Mouse (Mus musculus) thymus, adult 2 months (tissue): ENCODE data around the gene Hcn4. TPM values are rescaled to one million over a fixed set of nuclear protein-coding genes. Genes with fewer than 3 reads are reported as not detected.

Source experiments
- DNase-seq: peaks from one replicate; pipeline ENCODE4 v3.0.0; 2021
- H3K27ac ChIP-seq: fragments of 200-500 bp; 2 replicates; pipeline ENCODE4 v1.5.1; 2012; ENCODE audit warnings: low read length, control low read depth; ENCODE audit not compliant: control insufficient read depth, insufficient read depth
- H3K27me3 ChIP-seq: fragments of 200-500 bp; 2 replicates; pipeline ENCODE4 v1.6.1; 2012; ENCODE audit warnings: mild to moderate bottlenecking, low read length, moderate library complexity, mixed read lengths; ENCODE audit not compliant: control insufficient read depth, insufficient read depth
- H3K36me3 ChIP-seq: fragments of 200-500 bp; 2 replicates; pipeline ENCODE4 v1.6.1; 2012; ENCODE audit warnings: mild to moderate bottlenecking, low read length, moderate library complexity; ENCODE audit not compliant: control insufficient read depth, insufficient read depth
- H3K4me1 ChIP-seq: fragments of 200-500 bp; replicated peaks from 2 replicates; pipeline ENCODE4 v1.6.1; 2012; ENCODE audit warnings: low read length; ENCODE audit not compliant: control insufficient read depth, insufficient read depth
- H3K4me3 ChIP-seq: fragments of 200-500 bp; 2 replicates; pipeline ENCODE4 v1.5.1; 2012; ENCODE audit warnings: mild to moderate bottlenecking, low read length, control low read depth, moderate library complexity; ENCODE audit not compliant: control insufficient read depth, insufficient read depth
- CTCF ChIP-seq: fragments of 200-500 bp; IDR thresholded peaks from 2 replicates; pipeline ENCODE4 v1.5.1; 2012; ENCODE audit warnings: mild to moderate bottlenecking, control low read depth, low read length, moderate library complexity, borderline replicate concordance; ENCODE audit not compliant: control insufficient read depth, poor library complexity, insufficient read depth; ENCODE audit errors: extremely low read depth
- POLR2A ChIP-seq: fragments of 200-500 bp; IDR thresholded peaks from 2 replicates; pipeline ENCODE4 v1.6.1; 2012; ENCODE audit warnings: mild to moderate bottlenecking, low read length, control low read depth, moderate library complexity; ENCODE audit not compliant: control insufficient read depth, poor library complexity, insufficient read depth; ENCODE audit errors: extremely low read depth
- WGBS: fragments of 180-500 bp; shearing (Covaris S2); methylation state at CpG from one replicate; pipeline ENCODE4 v1.1.7; 2018; 5-methylcytosine and 5-hydroxymethylcytosine counted together
- polyA plus RNA-seq: library from polyadenylated mRNA; depleted of rRNA; stranded (reverse); fragments of >200 nt; gene quantifications from 2 replicates; pipeline ENCODE4 v1.2.3, GENCODE M21; 2012

Gene Hcn4
- polyA plus RNA-seq, 1 experiment: 1.3 TPM

GRCm38 (mm10) chr9:58844597-58844996 is 21.4 kb downstream of the Hcn4 start:
- no peaks in the 10 kb centered on the region for H3K36me3 ChIP-seq
- no peaks in the 10 kb centered on the region for H3K4me1 ChIP-seq
- no peak for DNase-seq
- 87% methylated on average over 3 of the region's 3 CpGs for WGBS
- H3K27me3 ChIP-seq: no peaks in the 10 kb centered on the region
- H3K4me3 ChIP-seq: no peak overlapping the region
- no peak overlapping the region for H3K27ac ChIP-seq
- TF ChIP-seq CTCF (no peak), POLR2A (no peak)

DNA sequence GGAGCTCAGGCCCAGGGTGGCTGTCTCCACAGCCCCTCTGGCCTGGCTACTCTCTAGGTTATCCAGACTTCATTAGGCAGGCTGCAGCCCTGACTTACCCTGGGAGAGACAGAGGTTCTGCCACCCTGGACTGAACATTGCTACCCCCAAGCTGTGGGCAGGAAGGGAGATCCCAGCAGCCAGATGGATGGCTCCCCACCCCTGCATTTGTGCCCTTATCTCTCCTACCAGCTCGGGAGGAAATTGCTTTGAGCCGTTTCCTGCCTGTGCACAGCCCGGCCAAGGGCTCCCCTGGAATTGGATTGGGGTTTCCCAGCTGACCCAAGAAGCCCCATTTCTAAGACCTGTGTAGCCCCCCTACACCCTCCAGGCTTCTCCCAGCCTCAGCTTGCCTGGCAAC is 23.8 kb downstream of the Hcn4 start:
- Histone ChIP-seq H3K4me3 (no peak overlapping the region), H3K36me3 (no peaks in the 10 kb centered on the region), H3K27ac (no peak overlapping the region), H3K4me1 (no peaks in the 10 kb centered on the region), H3K27me3 (no peaks in the 10 kb centered on the region)
- WGBS: 12% methylated on average over 3 of the region's 3 CpGs
- no peak for TF ChIP-seq CTCF
- no peak for TF ChIP-seq POLR2A
- no peak for DNase-seq

GRCm38 (mm10) chr9:58847676-58848075 is 24.5 kb downstream of the Hcn4 start:
- TF ChIP-seq CTCF (no peak), POLR2A (no peak)
- H3K27ac ChIP-seq: no peak overlapping the region
- DNase-seq: no peak
- H3K4me3 ChIP-seq: no peak overlapping the region
- H3K36me3 ChIP-seq: no peaks in the 10 kb centered on the region
- H3K27me3 ChIP-seq: no peaks in the 10 kb centered on the region
- no peaks in the 10 kb centered on the region for H3K4me1 ChIP-seq
- 67% methylated on average over 7 of the region's 7 CpGs for WGBS

- Histone ChIP-seq H3K4me3 (no peak overlapping the region), H3K36me3 (no peaks in the 10 kb centered on the region), H3K4me1 (no peaks in the 10 kb centered on the region), H3K27ac (no peak overlapping the region), H3K27me3 (no peaks in the 10 kb centered on the region)
- 81% methylated on average over 13 of the region's 13 CpGs for WGBS
- DNase-seq: no peak
- TF ChIP-seq POLR2A (no peak), CTCF (no peak)
Observed at GRCm38 (mm10) chr9:58849576-58850315, 26.5 kb downstream of the Hcn4 start.

DNA sequence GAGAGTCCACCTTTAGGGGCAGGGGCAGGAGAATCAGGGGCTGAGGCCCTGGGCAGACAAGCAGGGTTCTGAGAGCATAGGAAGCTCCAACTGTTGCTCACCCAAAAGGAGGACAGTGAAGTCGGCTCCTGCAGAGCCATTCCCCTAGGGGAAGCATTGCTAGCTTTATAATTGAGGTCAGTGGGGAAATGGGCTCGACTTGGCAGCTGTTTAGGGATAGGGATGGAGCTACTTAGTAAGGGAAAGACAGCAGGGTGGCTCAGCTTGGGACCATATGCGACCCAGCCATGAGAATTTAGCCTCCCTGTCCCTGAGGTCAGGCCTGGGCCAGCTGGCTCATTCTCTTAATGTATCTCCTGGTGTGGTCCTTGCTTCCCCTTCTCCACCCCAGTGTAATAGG is 31.7 kb downstream of the Hcn4 start:
- H3K4me1 ChIP-seq: no peaks in the 10 kb centered on the region
- DNase-seq: no peak
- no peak overlapping the region for H3K4me3 ChIP-seq
- WGBS: 74% methylated on average over 3 of the region's 3 CpGs
- H3K36me3 ChIP-seq: no peaks in the 10 kb centered on the region
- no peaks in the 10 kb centered on the region for H3K27me3 ChIP-seq
- TF ChIP-seq CTCF (no peak), POLR2A (no peak)
- H3K27ac ChIP-seq: no peak overlapping the region

DNA sequence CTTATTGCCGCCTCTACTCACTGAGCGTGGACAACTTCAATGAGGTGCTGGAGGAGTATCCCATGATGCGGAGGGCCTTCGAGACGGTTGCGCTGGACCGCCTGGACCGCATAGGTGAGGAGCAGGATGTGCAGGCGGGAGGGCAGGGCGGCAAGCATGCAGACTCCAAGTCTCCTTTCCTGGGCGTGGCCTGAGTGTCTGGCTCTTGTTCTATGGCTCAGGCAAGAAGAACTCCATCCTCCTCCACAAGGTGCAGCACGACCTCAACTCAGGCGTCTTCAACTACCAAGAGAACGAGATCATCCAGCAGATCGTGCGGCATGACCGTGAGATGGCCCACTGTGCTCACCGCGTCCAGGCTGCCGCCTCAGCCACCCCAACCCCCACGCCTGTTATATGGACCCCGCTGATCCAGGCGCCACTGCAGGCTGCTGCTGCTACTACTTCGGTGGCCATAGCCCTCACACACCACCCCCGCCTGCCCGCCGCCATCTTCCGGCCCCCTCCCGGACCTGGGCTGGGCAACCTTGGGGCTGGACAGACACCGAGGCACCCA is 35.9 kb downstream of the Hcn4 start:
- no peak overlapping the region for H3K4me3 ChIP-seq
- H3K36me3 ChIP-seq: no peaks in the 10 kb centered on the region
- TF ChIP-seq POLR2A (no peak), CTCF (no peak)
- H3K27ac ChIP-seq: no peak overlapping the region
- 51% methylated on average over 30 of the region's 30 CpGs for WGBS
- H3K4me1 ChIP-seq: no peaks in the 10 kb centered on the region
- no peak for DNase-seq
- no peaks in the 10 kb centered on the region for H3K27me3 ChIP-seq
